Mouse (Mus musculus) MEL-GATA-1-ER (cell line): ENCODE results near the gene C530008M17Rik.
A peak's percentile ranks its signal among the peaks of the same experiment; 100 is the strongest.

Experiments
- DNase-seq: peaks from one replicate; pipeline ENCODE4 v3.0.0-alpha.2; 2012; ENCODE audit warnings: low read depth; ENCODE audit errors: extremely low read depth

Gene C530008M17Rik

GRCm38 (mm10) chr5:76701127-76701853 lies 45.0 kb downstream of the C530008M17Rik start:
- DNase-seq = no peak

- no peak for DNase-seq
Observed at GRCm38 (mm10) chr5:76702104-76702503, 45.8 kb downstream of the C530008M17Rik start.

- DNase-seq = no peak
Observed at GRCm38 (mm10) chr5:76702646-76703045, 46.3 kb downstream of the C530008M17Rik start.

- peak; percentile 84 for DNase-seq
Observed at GRCm38 (mm10) chr5:76705307-76706173, 49.2 kb downstream of the C530008M17Rik start.

DNA sequence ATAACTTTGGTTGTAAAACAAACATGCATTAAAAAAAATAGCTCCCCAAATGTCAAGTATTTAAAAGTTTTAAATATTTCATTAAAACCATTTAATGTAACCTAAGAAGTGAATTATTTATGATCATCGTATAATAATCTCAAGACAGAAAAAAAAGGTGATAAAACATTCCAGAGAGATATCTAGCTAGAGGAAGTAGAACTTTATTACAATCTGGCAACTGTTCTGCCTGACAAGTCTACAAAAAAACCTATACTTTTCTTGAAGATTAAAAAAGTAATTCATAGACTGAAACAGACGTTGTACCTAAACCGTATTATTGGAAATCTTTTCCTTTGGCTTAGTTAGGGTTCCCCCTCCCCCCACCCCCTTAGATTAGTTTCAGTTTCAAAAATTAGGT lies 50.8 kb downstream of the C530008M17Rik start:
- no peak for DNase-seq

GRCm38 (mm10) chr5:76708004-76708403 lies 51.7 kb downstream of the C530008M17Rik start:
- DNase-seq = no peak

GRCm38 (mm10) chr5:76713743-76714142 lies 57.4 kb downstream of the C530008M17Rik start:
- DNase-seq = no peak

DNA sequence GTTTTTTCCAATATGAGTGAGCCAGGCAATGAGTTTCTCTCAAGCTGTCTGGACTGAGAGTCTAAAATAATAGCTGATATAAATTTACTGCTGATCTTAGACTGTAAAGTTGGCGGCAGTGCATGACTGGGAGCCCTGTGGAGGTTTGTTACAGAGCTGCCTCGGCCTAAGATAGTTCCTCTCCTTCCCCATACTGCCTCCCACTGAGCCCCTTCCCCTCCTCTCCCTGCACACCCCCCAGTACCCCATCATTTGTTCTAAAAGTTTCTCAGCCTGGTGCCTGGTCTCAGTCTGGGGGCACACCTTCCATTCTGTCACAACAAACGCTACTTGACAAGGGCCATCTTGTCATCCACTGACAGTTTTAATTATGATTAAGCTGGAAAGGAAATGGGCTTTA lies 63.6 kb downstream of the C530008M17Rik start:
- no peak for DNase-seq

DNA sequence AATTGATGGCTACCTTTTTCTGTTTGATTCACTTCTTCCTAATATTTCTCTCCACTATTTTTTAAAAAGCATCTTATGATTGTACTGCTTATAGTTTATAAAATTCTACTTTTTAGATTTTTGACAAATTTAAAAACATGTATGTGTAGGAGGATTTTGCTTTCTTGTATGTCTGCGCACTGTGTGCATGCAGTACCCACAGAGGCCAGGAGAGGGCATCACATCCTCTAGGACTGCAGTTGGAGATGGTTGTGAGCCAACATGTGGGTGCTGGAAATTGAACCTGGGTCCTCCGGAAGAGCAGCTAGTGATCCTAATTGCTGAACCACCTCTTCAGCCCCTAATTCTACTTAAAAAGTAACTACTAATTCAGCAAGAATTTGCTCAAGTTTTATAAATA lies 68.6 kb downstream of the C530008M17Rik start:
- DNase-seq = no peak

DNA sequence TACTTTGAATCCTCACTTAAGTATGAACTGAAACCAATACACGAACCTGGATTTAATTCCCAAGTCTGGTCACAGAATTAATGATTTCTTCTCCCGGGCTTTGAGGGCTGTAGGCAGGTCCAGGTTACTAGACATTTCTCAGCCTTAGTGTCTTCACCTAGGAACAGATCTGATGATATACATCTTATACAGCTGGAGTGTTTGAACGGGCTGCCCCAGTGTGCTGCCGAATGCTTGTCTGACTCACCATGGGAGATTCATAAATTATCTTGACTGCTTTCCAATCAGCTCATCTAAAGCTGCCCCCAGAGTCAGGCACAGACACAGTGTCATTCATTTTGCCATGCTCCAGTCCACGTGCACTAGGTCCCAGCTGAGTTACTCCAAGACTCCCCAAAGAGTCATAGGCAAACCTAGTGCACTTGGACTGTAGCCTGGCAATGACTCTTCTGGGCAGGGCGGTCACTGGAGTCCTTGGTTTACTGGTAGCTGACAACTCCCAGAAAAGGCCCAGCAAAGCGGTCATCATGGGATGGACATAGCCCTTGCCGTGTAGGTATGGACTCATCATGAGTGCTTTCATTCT lies 70.3 kb downstream of the C530008M17Rik start:
- DNase-seq = no peak

DNA sequence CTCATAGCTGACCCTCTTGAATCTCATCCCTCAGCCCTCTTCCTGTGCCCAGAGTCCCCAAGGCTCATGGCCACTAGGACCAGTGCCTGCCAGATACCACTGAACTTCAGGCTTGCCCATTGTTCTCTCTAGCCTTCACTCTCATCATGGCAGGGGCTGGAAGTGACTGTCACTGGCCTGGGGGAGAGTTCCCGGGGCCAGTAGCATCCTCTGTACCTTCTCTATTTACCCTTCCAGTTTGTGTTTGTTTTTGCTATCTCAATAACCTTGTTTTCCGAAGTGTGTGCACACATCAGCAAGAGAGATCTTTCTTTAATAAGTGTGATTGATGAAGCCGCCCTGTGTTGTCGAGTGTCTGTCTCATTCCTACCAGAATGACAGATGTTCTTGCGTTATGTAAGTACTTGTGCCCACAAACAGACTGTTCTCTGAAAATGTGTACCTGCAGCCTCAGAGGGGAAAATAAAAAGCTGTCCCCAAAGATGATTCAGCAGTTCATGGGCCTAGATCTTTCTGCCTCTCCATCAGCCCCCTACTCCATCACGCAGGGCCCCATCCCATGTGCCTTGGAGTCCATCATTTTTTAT lies 76.8 kb downstream of the C530008M17Rik start:
- no peak for DNase-seq

DNA sequence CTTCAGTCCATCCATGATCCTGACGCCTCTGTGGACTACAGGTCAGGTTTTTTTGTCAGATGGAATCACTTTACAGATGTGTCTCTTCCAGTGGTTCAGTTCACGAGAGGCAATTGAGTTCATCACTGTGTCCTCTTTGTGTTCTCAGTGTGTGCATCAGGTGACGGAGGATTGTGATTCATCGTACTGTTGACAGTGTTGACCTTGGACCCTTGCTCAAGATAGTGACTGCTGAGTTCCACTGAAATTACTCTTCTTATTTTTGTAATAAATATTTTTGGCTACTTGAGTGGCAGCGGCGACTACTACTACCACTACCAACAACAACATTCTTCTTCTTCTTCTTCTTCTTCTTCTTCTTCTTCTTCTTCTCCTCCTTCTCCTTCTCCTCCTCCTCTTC lies 85.2 kb downstream of the C530008M17Rik start:
- no peak for DNase-seq

DNA sequence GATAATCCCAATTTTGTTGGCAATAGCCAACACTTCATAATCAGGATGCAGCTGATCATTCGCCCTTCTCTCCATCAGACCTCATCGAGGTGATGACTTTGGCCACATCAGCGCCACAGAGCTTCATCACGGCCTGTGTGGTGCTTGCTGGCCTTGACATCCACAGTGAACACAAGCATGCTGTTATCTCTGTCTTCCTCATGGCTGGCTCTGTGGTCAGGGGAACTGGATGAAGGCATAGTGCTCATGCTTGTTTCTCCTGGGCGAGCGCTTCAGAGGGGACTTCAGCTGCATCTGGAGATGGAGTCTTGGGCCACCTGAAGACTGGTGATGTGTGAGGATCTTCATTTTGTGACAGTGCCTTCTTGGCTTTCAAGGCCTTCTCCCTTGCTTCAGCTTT lies 85.8 kb downstream of the C530008M17Rik start:
- DNase-seq = peak; percentile 81

DNA sequence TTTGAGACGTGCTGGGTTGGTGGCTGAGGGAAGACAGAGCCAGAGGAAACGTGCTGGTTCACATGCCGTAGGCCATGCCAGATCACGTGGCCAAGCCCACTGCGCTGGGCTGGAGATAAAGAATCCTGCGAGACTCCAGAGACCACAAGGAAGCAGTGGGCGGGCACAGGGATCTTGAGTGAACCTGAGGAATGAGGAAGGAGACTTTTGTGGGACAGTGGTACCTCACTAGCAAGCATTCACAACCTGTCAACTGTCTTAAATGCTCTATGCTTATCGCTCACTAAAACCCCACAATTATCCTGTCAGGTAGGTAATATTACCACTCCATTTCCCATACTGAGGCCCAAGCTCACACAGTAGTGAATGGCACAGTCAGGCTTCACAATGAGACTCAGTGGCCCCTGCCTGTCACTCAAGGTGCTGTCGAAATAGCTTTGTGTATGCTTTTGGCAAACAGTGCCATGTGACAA lies 88.5 kb downstream of the C530008M17Rik start:
- DNase-seq = peak; percentile 68

- no peak for DNase-seq
Observed at GRCm38 (mm10) chr5:76747851-76748250, 91.5 kb downstream of the C530008M17Rik start.

DNA sequence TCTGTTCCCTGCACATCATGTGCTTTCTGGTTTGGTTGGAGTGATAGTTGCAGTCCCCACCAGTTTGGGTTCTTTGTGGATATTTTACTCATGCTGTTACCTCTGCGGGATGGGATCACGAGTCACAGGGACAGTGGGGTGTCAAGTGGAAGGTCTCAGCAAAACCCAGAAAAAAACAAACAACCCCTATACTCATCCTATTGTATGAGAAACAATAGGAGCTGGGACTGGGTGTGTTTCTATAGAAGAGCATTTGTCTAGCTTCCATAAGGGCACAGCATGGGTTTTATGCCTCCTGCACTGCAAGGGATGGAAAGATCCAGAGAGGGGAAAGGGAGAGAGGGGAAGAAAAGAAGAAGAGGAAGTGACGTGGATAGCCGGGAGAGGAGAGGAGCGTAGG lies 96.0 kb downstream of the C530008M17Rik start:
- DNase-seq = no peak

DNA sequence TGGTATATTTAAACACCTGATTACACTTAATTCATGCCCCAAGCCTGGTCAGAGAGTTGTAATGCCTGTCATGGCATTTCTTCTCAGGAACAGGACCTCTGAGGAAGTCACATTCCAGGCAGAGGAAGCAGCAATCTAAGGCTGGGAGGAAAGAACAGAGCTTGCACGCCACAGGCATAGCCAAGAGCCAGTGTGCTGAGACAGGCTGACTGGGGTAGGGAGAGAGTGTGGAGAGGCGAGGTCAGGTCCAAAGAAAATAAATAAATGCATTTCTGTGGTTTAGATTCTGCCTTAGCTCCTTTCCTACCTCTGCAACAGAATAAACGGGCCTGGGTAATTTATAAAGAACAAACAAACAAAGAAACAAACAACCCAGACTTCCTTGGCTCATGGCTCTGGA lies 104.0 kb downstream of the C530008M17Rik start:
- DNase-seq = no peak

DNA sequence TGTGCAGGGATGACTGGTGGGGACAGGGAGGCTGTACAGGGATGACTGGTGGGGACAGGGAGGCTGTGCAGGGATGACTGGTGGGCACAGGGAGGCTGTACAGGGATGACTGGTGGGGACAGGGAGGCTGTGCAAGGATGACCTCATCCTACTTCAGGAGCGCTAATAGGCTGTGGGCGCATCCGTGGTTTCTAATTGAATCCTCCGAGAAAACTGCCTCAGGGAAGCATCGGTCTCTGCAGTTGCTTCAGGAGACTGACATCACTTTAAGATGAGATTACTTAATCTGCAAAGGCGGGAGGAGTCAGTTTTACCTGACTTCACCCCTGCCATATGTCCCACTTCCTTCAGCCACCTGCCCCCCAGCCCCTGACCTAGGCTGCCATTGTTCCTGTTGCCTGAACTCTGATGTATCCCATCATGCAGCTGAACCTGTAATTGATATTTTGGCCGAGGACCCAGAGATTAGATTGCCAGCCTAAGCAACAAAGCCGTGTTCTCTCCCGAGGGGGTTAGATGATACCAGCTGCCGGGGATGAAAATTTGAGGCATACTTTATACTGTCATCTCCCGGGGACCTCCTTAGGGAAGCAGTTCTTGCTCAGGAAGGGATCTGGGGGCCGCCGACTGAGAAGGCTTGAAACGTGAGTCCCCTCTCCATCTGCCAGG lies 105.9 kb downstream of the C530008M17Rik start:
- no peak for DNase-seq

DNA sequence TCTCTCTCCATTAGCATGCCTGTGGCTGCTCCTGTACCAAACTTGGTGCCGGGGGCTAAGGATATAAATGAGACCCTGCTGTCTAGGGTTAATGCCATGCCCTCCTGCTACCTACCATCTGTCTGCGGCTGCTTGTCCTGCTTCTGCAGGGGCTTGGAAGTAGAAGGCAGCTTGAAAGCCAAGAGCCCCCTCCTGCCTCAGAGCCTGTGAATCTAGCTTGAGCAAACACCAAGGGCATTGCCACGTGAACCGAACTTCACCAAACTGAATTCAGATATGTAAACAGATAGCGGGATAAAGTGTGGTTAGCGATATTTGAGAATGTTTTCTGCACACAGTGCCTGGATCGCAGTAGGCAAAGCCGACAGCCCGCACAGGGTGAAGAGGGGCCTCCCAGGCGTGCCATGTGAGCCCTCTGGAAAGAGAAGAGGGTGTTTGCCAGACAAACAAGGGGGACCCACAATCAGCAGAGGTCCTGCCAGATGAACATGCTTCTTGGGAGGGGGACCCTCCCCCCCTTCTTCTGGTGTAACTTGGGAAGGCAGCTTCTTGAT lies 106.9 kb downstream of the C530008M17Rik start:
- no peak for DNase-seq

GRCm38 (mm10) chr5:76763731-76764130 lies 107.4 kb downstream of the C530008M17Rik start:
- DNase-seq = no peak

- no peak for DNase-seq
Observed at GRCm38 (mm10) chr5:76769014-76769413, 112.7 kb downstream of the C530008M17Rik start.
